ENCODE assay signal across 10 mouse cellular contexts in genomic region chr10:42864696-42865095, GRCm38 (mm10). TPM values are rescaled to one million over a fixed set of nuclear protein-coding genes. Genes with fewer than 3 reads are reported as not detected.
DNase-seq lines count a peak whose midpoint lies in the region; ATAC-seq and TF ChIP-seq lines count a peak whose summit lies in the region.
"Had no signal": no experiment of that assay in that cellular context is flagged by ENCODE, and none has a peak within 500 bp of the region (broad histone marks: within the 10 kb centered on the region; RNA-seq: fewer than 3 reads in every experiment).

No protein-coding gene starts in this region.

- H3K9me3 ChIP-seq in heart, embryonic 10.5 days: no peaks in the 10 kb centered on the region
- H3K9me3 ChIP-seq in embryonic facial prominence, embryonic 14.5 days (ENCODE audit: control insufficient read depth, low read length): no peaks in the 10 kb centered on the region
- H3K9me3 ChIP-seq in intestine, postnatal 0 days (ENCODE audit: control insufficient read depth): no peaks in the 10 kb centered on the region

- WGBS in heart, embryonic 10.5 days: 48% methylated on average over 5 of the region's 5 CpGs
- 32% methylated on average over 5 of the region's 5 CpGs for WGBS in embryonic facial prominence, embryonic 14.5 days
- 58% methylated on average over 5 of the region's 5 CpGs for WGBS in intestine, postnatal 0 days

- peak overlapping the region; percentile 51 for H3K4me2 ChIP-seq in embryonic facial prominence, embryonic 14.5 days (ENCODE audit: low read depth, low read length)
- H3K4me2 ChIP-seq in intestine, postnatal 0 days (replicated peaks; ENCODE audit: low read depth): 0 out of 2 replicates have a peak overlapping the region, but pooled peaks have one; percentile 61

- no peak overlapping the region for H3K4me3 ChIP-seq in heart, embryonic 10.5 days
- H3K4me3 ChIP-seq in embryonic facial prominence, embryonic 14.5 days (ENCODE audit: low read depth, low read length): no peak overlapping the region
- no peak overlapping the region for H3K4me3 ChIP-seq in intestine, postnatal 0 days (ENCODE audit: low read depth, low read length)

- ATAC-seq in embryonic facial prominence, embryonic 14.5 days (ENCODE audit: low read depth): peak; percentile 53
- ATAC-seq in intestine, postnatal 0 days: no peak
- ATAC-seq in activated CD4-positive, CD25-positive, alpha-beta regulatory T cell, adult 4 months: no peak

- 0 out of 2 replicates have a peak overlapping the region, but pooled peaks have one; percentile 12 for H3K27ac ChIP-seq in heart, embryonic 10.5 days
- H3K27ac ChIP-seq in embryonic facial prominence, embryonic 14.5 days (replicated peaks; ENCODE audit: low read depth, low read length): peak overlapping the region; percentile 52
- no peak overlapping the region for H3K27ac ChIP-seq in intestine, postnatal 0 days (ENCODE audit: low read depth, low read length)

- H3K27me3 ChIP-seq in heart, embryonic 10.5 days (ENCODE audit: insufficient read depth, poor library complexity, severe bottlenecking): peaks cover 3% of the 10 kb centered on the region; the same call in 1 of the 2 replicates
- no peaks in the 10 kb centered on the region for H3K27me3 ChIP-seq in embryonic facial prominence, embryonic 14.5 days (replicated peaks; ENCODE audit: control insufficient read depth, insufficient read depth, low read length)
- H3K27me3 ChIP-seq in intestine, postnatal 0 days (replicated peaks; ENCODE audit: control insufficient read depth, insufficient read depth, low read length): no peaks in the 10 kb centered on the region
- H3K27me3 ChIP-seq: CH12.LX had no signal

- intact Hi-C loops in heart, postnatal 25 days (cut with DNase I): no loop called here

- no peak for TF ChIP-seq CTCF in intestine, postnatal 0 days (IDR thresholded peaks at IDR 0.05; ENCODE audit: low read depth)

- no peaks in the 10 kb centered on the region for H3K36me3 ChIP-seq in heart, embryonic 10.5 days
- no peaks in the 10 kb centered on the region for H3K36me3 ChIP-seq in embryonic facial prominence, embryonic 14.5 days (ENCODE audit: control insufficient read depth, insufficient read depth, low read length)
- H3K36me3 ChIP-seq in intestine, postnatal 0 days (ENCODE audit: control insufficient read depth, insufficient read depth): no peaks in the 10 kb centered on the region

- no peak for DNase-seq in heart, embryonic 10.5 days (ENCODE audit: low spot score)
- no peak for DNase-seq in heart, postnatal 25 days (ENCODE audit: low spot score)
- DNase-seq in CD4-positive helper T cell, adult 2 months (ENCODE audit: low read depth, low spot score): peak; percentile 16
- DNase-seq in embryonic facial prominence, embryonic 14.5 days (ENCODE audit: low spot score): peak; percentile 71
- DNase-seq in thymus, postnatal 4 days: no peak
- DNase-seq in frontal cortex, adult 2 months (ENCODE audit: extremely low spot score in 1 of 2, low spot score in 1 of 2): no peak
- DNase-seq: gastrocnemius, postnatal 14 days had no signal

- H3K4me1 ChIP-seq in heart, embryonic 10.5 days: peaks cover 3% of the 10 kb centered on the region; the same call in 1 of the 2 replicates
- peaks cover 19% of the 10 kb centered on the region for H3K4me1 ChIP-seq in embryonic facial prominence, embryonic 14.5 days (ENCODE audit: control insufficient read depth, insufficient read depth, low read length)
- H3K4me1 ChIP-seq in intestine, postnatal 0 days (replicated peaks; ENCODE audit: control insufficient read depth, insufficient read depth, low read length): 0 out of 2 replicates have a peak, but pooled peaks cover 2% of the 10 kb centered on the region

- no peak overlapping the region for H3K9ac ChIP-seq in embryonic facial prominence, embryonic 14.5 days (ENCODE audit: low read depth, low read length)
- no peak overlapping the region for H3K9ac ChIP-seq in intestine, postnatal 0 days (ENCODE audit: low read depth, low read length)

RNA-seq across cellular contexts. Expression of gene Scml4, which starts 4.5 kb away (rescaled TPM):
- polyA plus RNA-seq in heart, embryonic 10.5 days (2016; fragmentation: Nextera tagmentation; extraction: Ambion mirVana): 0.79 and 1.0 TPM in 2 replicates
- total RNA-seq in heart, postnatal 25 days (2021): 1 to 10 TPM; 1.2 to 1.8 TPM
- polyA plus RNA-seq in embryonic facial prominence, embryonic 14.5 days (2014; fragmentation: Nextera tagmentation; extraction: Ambion mirVana): 1.4 and 1.6 TPM in 2 replicates
- polyA plus RNA-seq in intestine, postnatal 0 days (2015; fragmentation: Nextera tagmentation; extraction: Ambion mirVana): 13.0 and 13.7 TPM in 2 replicates
- 10 to 100 TPM; 26.9 to 40.4 TPM for polyA plus RNA-seq in activated CD4-positive, CD25-positive, alpha-beta regulatory T cell, adult 4 months (2017; shearing (Covaris generic))
- polyA plus RNA-seq in frontal cortex, adult 2 months (2012; rRNA removed): 1.3 and 1.9 TPM in 2 replicates

Comparison
In these comparisons a context has a peak if more than half of its experiments do, and no peak if none do; other contexts are left out.
1. DNase-seq: peak in CD4-positive helper T cell, adult 2 months (single experiment) and embryonic facial prominence, embryonic 14.5 days (single experiment); none in heart, embryonic 10.5 days (single experiment), heart, postnatal 25 days (single experiment), thymus, postnatal 4 days (single experiment) and frontal cortex, adult 2 months (0 of 2).